Mouse (Mus musculus): ENCODE data around the gene Ppp2r5e. TPM values are rescaled to one million over a fixed set of nuclear protein-coding genes. Genes with fewer than 3 reads are reported as not detected.
A peak's percentile ranks its signal among the peaks of the same experiment; 100 is the strongest.
"Not testable (repeated sequence)": the region's sequence is repeated elsewhere in the genome, so short reads cannot be mapped to it uniquely, and the experiment has no call there.

Gene Ppp2r5e
- total RNA-seq, 2 experiments from 2014 or later: 32.2 to 34.3 TPM

- Histone ChIP-seq H3K4me3 (no peak overlapping the region), H3K27ac (no peak overlapping the region)
- peak; percentile 83 for TF ChIP-seq CTCF (IDR thresholded peaks at IDR 0.05)
- intact Hi-C loops (cut with DNase I): loop anchor here (2.0 to 5.0 kb wide), 3 partner anchors 133 to 308 kb away; partner anchors contain the start of gene Ppp2r5e
- peak; percentile 53 for DNase-seq
Measured at GRCm38 (mm10) chr12:75464016-75464769, 131.9 kb downstream of the Ppp2r5e start.

DNA sequence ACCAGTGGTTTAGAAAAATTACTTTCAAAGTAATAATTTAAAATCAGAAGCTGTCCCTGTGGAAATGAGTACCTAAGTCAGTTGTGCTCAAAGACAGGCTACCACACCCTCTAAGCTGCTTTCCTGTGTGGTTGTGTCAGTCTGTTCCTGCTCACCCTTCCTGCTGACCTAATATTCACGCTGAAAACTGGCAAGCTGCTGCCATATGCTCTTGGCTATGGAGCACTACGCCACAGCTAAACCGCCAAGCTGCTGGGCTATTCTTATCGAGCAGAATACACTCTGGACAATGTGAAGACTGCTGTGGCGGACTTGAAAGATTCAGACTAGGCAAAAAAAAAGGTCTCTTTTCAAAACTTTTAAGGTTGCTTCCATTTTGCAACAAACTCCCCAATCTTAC lies 135.5 kb downstream of the Ppp2r5e start:
- no peak for TF ChIP-seq CTCF (IDR thresholded peaks at IDR 0.05)
- intact Hi-C loops (cut with DNase I): loop anchor here (5.0 kb wide), 2 partner anchors 137 to 312 kb away; partner anchors contain the start of gene Ppp2r5e
- DNase-seq: no peak
- Histone ChIP-seq H3K4me3 (no peak overlapping the region), H3K27ac (no peak overlapping the region)

GRCm38 (mm10) chr12:75459656-75460055 lies 136.4 kb downstream of the Ppp2r5e start:
- intact Hi-C loops (cut with DNase I): loop anchor here (5.0 kb wide), 2 partner anchors 138 to 313 kb away; partner anchors contain the start of gene Ppp2r5e
- no peak for DNase-seq
- Histone ChIP-seq H3K27ac (no peak overlapping the region), H3K4me3 (no peak overlapping the region)
- TF ChIP-seq CTCF (IDR thresholded peaks at IDR 0.05): no peak

- Histone ChIP-seq H3K4me3 (no peak overlapping the region), H3K27ac (no peak overlapping the region)
- intact Hi-C loops (cut with DNase I): no loop called here
- DNase-seq: no peak
- no peak for TF ChIP-seq CTCF (IDR thresholded peaks at IDR 0.05)
Measured at GRCm38 (mm10) chr12:75453441-75453840, 142.6 kb downstream of the Ppp2r5e start.

GRCm38 (mm10) chr12:75453027-75453426 lies 143.0 kb downstream of the Ppp2r5e start:
- Histone ChIP-seq H3K4me3 (no peak overlapping the region), H3K27ac (no peak overlapping the region)
- DNase-seq: no peak
- intact Hi-C loops (cut with DNase I): no loop called here
- peak; percentile 47 for TF ChIP-seq CTCF (IDR thresholded peaks at IDR 0.05)

DNA sequence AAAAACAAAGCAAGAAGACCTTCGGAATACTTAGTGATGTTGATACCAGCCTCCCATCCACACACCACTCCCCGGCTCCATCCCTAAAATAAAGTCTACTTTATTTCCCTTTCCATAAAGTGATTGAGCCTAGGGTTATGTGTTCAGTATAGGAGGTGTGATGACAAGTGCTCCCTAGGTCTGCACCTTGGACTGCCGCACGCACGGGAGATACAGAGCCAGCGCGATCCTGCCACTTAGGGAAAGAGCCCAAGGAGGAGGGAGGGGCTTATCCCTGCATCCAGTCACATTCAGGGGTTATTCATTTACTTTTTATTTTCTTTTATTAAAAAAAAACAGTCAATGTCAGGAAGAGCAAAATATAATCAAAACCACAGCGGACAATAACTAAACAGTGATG lies 145.5 kb downstream of the Ppp2r5e start:
- DNase-seq: no peak
- intact Hi-C loops (cut with DNase I): no loop called here
- no peak for TF ChIP-seq CTCF (IDR thresholded peaks at IDR 0.05)
- no peak overlapping the region for H3K27ac ChIP-seq
- no peak overlapping the region for H3K4me3 ChIP-seq

- no peak for DNase-seq
- TF ChIP-seq CTCF (IDR thresholded peaks at IDR 0.05): no peak
- no peak overlapping the region for H3K4me3 ChIP-seq
- H3K27ac ChIP-seq: no peak overlapping the region
- intact Hi-C loops (cut with DNase I): no loop called here
Measured at GRCm38 (mm10) chr12:75450011-75450410, 146.0 kb downstream of the Ppp2r5e start.

GRCm38 (mm10) chr12:75449475-75449966 lies 146.5 kb downstream of the Ppp2r5e start:
- DNase-seq: peak; percentile 39
- intact Hi-C loops (cut with DNase I): no loop called here
- peak; percentile 48 for TF ChIP-seq CTCF (IDR thresholded peaks at IDR 0.05)
- no peak overlapping the region for H3K27ac ChIP-seq
- no peak overlapping the region for H3K4me3 ChIP-seq

- no peak overlapping the region for H3K4me3 ChIP-seq
- TF ChIP-seq CTCF (IDR thresholded peaks at IDR 0.05): no peak
- intact Hi-C loops (cut with DNase I): no loop called here
- H3K27ac ChIP-seq: no peak overlapping the region
- DNase-seq: peak; percentile 64
Measured at GRCm38 (mm10) chr12:75448921-75449320, 147.1 kb downstream of the Ppp2r5e start.

GRCm38 (mm10) chr12:75446245-75446644 lies 149.8 kb downstream of the Ppp2r5e start:
- intact Hi-C loops (cut with DNase I): no loop called here
- Histone ChIP-seq H3K4me3 (no peak overlapping the region), H3K27ac (no peak overlapping the region)
- no peak for TF ChIP-seq CTCF (IDR thresholded peaks at IDR 0.05)
- no peak for DNase-seq

DNA sequence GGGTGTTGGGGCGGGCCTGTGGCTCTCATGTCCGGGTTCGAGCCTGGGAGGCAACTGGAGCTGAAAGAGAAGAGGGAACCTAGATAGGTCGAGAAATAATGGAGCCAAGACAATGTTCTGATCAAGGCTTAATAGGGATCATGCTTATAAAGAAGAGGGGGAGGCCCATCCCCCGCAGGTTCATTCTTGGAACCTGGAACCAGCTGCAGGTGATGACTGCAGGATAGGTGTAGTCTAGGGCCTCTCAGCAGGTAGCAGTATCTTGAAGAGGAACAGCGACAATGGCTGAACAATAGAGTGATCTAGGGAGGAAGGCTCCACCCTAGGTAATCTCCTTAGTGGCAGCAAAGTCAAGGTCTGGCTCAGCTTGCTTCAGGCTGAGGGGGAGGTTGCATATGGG lies 163.6 kb downstream of the Ppp2r5e start:
- H3K27ac ChIP-seq; H3K4me3 ChIP-seq; intact Hi-C loops (cut with DNase I); DNase-seq: not testable (repeated sequence)

GRCm38 (mm10) chr12:75429685-75430396 lies 166.2 kb downstream of the Ppp2r5e start:
- no peak for DNase-seq

DNA sequence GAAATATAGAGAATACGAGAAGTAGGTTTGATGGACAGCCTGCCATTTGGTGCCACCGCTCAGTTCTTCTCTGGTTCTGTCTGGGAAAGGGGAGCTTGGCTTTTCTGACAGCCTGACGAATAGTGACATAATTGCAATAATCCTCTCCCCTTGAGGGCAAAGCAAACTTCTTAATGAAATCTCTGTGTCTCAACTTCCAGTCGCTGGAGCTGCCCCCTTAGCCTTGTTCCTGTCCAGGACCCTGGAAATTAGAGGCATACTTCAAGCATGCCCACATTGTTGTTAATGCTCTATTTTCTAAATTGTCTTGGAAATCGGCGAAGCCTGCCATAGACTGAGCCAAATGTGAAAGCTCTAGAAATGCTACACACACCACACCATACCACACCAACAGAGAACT lies 167.3 kb downstream of the Ppp2r5e start:
- Histone ChIP-seq H3K27ac (no peak overlapping the region), H3K4me3 (no peak overlapping the region)
- DNase-seq: no peak
- intact Hi-C loops (cut with DNase I): no loop called here
- TF ChIP-seq CTCF (IDR thresholded peaks at IDR 0.05): no peak

More at GRCm38 (mm10) chr12:75429685-75430396, 166.2 kb downstream of the Ppp2r5e start:
- intact Hi-C loops (cut with DNase I): no loop called here
- Histone ChIP-seq H3K4me3 (no peak overlapping the region), H3K27ac (no peak overlapping the region)
- TF ChIP-seq CTCF (IDR thresholded peaks at IDR 0.05): no peak
